Mouse (Mus musculus) testis, postnatal 14 days (tissue): ENCODE results near the gene Ddit4l.
"Not testable (repeated sequence)": the region's sequence is repeated elsewhere in the genome, so short reads cannot be mapped to it uniquely, and the experiment has no call there.

Experiments
- DNase-seq: peaks from one replicate; pipeline ENCODE4 v3.0.0; 2021; ENCODE audit warnings: low spot score

Ddit4l gene

DNA sequence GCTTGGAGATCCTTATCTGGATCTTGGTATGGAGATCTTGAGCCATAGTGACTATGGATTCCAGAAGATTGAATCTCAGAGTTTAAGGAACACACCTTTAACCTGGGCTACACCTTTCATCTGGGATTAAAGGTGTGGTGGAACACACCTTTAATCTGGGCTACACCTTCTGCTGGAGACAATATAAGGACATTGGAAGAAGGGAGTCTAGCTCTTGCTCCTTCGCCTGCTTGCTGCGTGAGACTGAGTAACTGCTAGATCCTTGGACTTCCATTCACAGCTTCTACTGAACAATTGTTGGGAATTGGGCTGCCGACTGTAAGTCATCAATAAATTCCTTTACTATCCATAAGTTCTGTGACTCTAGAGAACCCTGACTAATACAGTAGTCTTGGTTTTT is at the start of gene Ddit4l:
Gene Ddit4l (plus strand): TSS at position 301 of the 400 bp plus-strand sequence.
- DNase-seq = not testable (repeated sequence)

- DNase-seq = no peak
Measured at GRCm38 (mm10) chr3:137576146-137576545, 45.3 kb upstream of the Ddit4l start.

DNA sequence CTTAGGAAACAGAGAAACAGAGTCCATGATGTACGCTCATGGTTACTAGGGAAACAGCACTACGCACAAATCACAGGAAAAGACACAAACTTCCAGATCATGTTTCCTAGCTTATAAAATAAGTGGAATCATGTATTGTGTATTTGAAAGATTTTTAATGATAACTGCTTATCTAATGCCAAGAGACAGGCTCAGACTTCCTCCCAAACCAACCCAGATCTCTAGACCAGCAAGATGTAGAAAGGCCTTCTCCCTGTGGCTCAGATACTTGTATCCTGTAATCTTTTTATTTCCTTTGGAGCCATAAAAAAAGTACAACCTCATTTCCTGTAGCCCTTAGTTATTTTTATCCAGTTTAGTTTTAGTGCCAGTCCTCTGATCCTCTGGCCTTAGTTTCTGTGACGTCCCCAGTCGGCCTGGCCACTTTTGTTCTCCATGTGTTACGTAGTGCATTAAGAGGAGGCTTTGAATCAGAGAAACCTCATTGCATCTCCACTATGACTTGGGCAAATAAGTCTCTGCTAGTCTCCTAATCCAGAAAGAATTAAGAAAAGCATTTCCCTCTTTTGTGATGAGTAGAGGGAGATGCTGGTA is 34.9 kb upstream of the Ddit4l start:
- DNase-seq = no peak

DNA sequence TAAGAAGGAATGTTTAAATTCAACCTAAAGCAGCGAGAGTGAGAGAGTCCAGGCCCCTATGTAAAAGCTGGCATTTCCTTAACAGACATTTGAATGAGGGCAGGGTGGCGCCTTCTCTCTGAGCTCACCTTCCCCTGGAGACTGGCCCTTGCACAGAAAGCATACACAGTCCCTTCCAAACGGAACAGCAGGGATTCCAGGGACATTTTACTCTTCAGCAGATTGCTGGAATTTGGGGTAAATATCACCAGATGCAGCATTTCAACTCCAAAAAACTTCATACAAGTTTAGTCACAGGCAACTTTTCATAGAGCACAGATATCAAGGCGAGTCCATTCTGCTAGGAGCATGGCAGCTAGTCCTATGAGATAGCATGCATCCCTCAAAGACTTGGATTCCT is 31.6 kb upstream of the Ddit4l start:
- DNase-seq = no peak

DNA sequence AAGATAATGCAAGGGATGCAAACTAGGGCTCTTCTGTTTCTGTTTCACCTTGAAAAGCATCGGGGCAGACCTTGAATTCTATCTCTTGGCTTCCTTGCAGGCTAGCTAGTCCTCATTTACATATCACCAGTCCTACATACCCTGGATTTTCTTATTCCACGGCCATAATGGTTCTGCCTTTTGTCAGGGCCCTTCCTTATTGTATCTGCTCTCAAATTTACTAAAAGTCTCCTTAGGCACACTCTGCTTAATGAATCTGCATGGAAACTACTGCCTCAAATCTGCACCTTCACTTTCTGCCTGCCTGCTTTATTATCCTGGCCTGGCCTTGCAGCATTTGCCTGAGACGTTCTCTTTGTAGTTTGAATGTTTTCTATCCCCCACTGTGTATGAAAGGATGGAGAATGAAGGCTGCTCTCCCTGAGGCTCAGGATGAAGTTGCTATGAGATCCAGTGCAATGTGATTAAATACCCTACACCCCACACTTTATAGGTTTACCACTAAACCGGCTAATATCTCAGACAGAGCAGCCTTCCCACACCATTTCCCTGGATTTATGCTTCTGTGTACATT is 27.0 kb upstream of the Ddit4l start:
- no peak for DNase-seq

- DNase-seq = no peak
Measured at GRCm38 (mm10) chr3:137608918-137609435, 12.4 kb upstream of the Ddit4l start.

- no peak for DNase-seq
Measured at GRCm38 (mm10) chr3:137610457-137611109, 10.8 kb upstream of the Ddit4l start.

- no peak for DNase-seq
Measured at GRCm38 (mm10) chr3:137611110-137611857, 10.1 kb upstream of the Ddit4l start.

DNA sequence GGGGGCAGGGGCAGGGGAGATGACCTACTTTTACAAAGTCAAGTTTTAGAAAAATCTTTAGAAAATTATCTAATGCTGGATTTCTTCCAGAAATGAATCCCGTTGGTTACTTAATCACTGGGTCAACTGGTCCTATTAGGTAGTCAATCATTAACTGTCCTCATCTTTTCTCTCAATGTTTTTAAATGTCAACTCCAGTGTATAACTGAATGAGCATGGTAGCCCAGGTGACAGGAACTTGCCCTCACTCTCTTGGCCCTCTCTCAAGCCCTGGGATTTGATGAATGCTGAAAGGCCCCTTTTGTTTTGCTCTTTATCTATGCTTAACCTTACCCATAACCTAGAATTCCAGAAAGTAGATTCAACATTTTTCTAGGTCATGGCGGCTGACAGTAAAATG is 9.4 kb upstream of the Ddit4l start:
- no peak for DNase-seq

GRCm38 (mm10) chr3:137620540-137620939 is 872 bp upstream of the Ddit4l start:
- DNase-seq = no peak

GRCm38 (mm10) chr3:137622091-137622490 is 679 bp downstream of the Ddit4l start:
- DNase-seq = peak; percentile 64

- no peak for DNase-seq
Measured at GRCm38 (mm10) chr3:137622895-137623580, 1.6 kb downstream of the Ddit4l start.

GRCm38 (mm10) chr3:137623581-137624362 is 2.4 kb downstream of the Ddit4l start:
- peak; percentile 71 for DNase-seq

GRCm38 (mm10) chr3:137625054-137625453 is 3.6 kb downstream of the Ddit4l start:
- no peak for DNase-seq

GRCm38 (mm10) chr3:137633726-137634125 is 12.3 kb downstream of the Ddit4l start:
- DNase-seq = no peak

- DNase-seq = no peak
Measured at GRCm38 (mm10) chr3:137636571-137636970, 15.2 kb downstream of the Ddit4l start.

DNA sequence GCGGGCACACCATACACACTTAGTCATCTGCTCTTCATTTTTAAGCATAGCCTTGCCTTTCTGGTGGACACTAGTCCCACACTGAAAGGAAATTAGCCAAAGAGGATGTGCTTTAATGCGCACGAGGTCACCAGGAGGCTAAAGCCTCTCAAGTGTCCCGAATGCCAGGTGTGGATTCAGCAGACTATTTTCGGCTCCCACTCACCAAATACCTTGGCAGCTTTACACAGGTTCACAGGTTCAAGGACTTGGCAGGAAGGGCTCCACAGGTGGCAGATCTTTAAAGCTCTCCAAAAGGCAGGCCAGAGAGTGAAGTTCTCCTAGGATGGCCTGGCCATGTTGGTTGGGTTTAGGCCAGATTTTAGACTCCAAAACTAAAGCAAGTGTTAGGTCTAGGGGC is 19.8 kb downstream of the Ddit4l start:
- DNase-seq = no peak

- no peak for DNase-seq
Measured at GRCm38 (mm10) chr3:137642137-137642536, 20.7 kb downstream of the Ddit4l start.

GRCm38 (mm10) chr3:137642568-137642967 is 21.2 kb downstream of the Ddit4l start:
- DNase-seq = no peak

- DNase-seq = no peak
Measured at GRCm38 (mm10) chr3:137644081-137644480, 22.7 kb downstream of the Ddit4l start.

- DNase-seq = no peak
Measured at GRCm38 (mm10) chr3:137644947-137645346, 23.5 kb downstream of the Ddit4l start.
